Mouse (Mus musculus): ENCODE measurements around the gene Ppara. TPM values are rescaled to one million over a fixed set of nuclear protein-coding genes. Genes with fewer than 3 reads are reported as not detected.

Ppara gene
- total and polyA plus RNA-seq, 3 experiments, result 0.27 to 0.78 TPM; not detected in 1

DNA sequence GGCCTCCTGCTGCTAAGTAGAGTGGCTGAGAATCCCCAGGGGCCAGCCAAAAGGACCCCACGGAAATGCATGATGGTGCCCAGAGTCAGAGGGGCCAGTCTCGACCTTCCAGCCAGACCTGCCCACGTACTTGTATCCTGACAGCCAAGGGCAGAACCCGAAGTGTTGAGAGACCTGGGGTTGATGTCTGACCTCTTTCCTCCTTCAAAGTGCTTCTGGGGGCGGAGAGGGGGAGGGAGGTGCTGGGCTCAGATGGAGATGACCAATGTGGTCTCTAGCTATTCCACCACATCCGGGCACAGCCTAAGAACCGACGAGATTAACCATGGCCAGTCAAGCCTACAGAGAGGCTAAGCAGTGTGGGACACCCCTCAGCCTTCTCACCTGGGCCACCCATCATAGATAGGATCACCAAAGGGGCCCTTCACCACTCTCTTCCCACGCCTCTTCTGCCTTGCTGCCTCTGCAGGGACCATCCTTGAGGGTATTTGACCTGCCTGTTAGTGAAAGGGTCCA, 29.7 kb upstream of the Ppara start:
- H3K9me3 ChIP-seq (replicated peaks; ENCODE audit: insufficient read depth, low read length), result no peaks in the 10 kb centered on the region
- no peaks in the 10 kb centered on the region for H3K79me2 ChIP-seq (ENCODE audit: control insufficient read depth, insufficient read depth, low read length, poor library complexity)
- H3K4me3 ChIP-seq (ENCODE audit: control insufficient read depth in 1 of 2, insufficient read depth in 1 of 2, low read depth in 2 of 2, low read length in 2 of 2), result no peak overlapping the region
- peaks cover 0 to 4% of the 10 kb centered on the region in 2 experiments; a peak in 1 of 4 replicates for H3K36me3 ChIP-seq (ENCODE audit: control insufficient read depth in 1 of 2, insufficient read depth in 2 of 2, low read length in 2 of 2)
- no peak overlapping the region for H3K9ac ChIP-seq (ENCODE audit: control insufficient read depth, low read depth, low read length, poor library complexity, severe bottlenecking)
- no peak for DNase-seq (ENCODE audit: low read depth, low spot score)
- no peak for TF ChIP-seq RAD21 (IDR thresholded peaks at IDR 0.05; ENCODE audit: low read depth, low read length)
- TF ChIP-seq NRF1 (IDR thresholded peaks at IDR 0.05; ENCODE audit: insufficient read depth, low read depth, low read length, poor library complexity, severe bottlenecking), result no peak
- TF ChIP-seq ZNF384 (IDR thresholded peaks at IDR 0.05; ENCODE audit: low read depth, low read length), result no peak
- TF ChIP-seq CHD2 (IDR thresholded peaks at IDR 0.05; ENCODE audit: low read length), result no peak
- TF ChIP-seq RCOR1 (IDR thresholded peaks at IDR 0.05; ENCODE audit: low read depth, low read length), result no peak
- no peak for TF ChIP-seq EP300 (IDR thresholded peaks at IDR 0.05; ENCODE audit: low read depth in 1 of 2, low read length in 2 of 2)
- TF ChIP-seq TBP (IDR thresholded peaks at IDR 0.05; ENCODE audit: low read depth, low read length), result no peak
- no peak for TF ChIP-seq GATA1 (IDR thresholded peaks at IDR 0.05; ENCODE audit: low read depth, low read length)
- no peak for TF ChIP-seq CTCF (IDR thresholded peaks at IDR 0.05 in 2 of 3, conservative IDR thresholded peaks at IDR 0.05 in 1 of 3; ENCODE audit: control insufficient read depth in 1 of 3, insufficient read depth in 1 of 3, low read depth in 2 of 3, low read length in 3 of 3, poor library complexity in 1 of 3, severe bottlenecking in 1 of 3)
- no peak for TF ChIP-seq POLR2A (IDR thresholded peaks at IDR 0.05; ENCODE audit: control insufficient read depth in 1 of 2, insufficient read depth in 1 of 2, low read depth in 1 of 2, low read length in 2 of 2, poor library complexity in 1 of 2)
- no peak for TF ChIP-seq SIN3A (IDR thresholded peaks at IDR 0.05; ENCODE audit: low read length)
- no peak for TF ChIP-seq ZMIZ1 (IDR thresholded peaks at IDR 0.05; ENCODE audit: low read depth, low read length)
- H3K27me3 ChIP-seq (ENCODE audit: control insufficient read depth in 1 of 2, insufficient read depth in 2 of 2, low read length in 2 of 2), result no peaks in the 10 kb centered on the region
- H3K4me1 ChIP-seq (ENCODE audit: control insufficient read depth in 1 of 2, insufficient read depth in 2 of 2, low read length in 2 of 2), result no peaks in the 10 kb centered on the region
- H3K27ac ChIP-seq (ENCODE audit: control insufficient read depth, low read depth, low read length), result no peak overlapping the region

DNA sequence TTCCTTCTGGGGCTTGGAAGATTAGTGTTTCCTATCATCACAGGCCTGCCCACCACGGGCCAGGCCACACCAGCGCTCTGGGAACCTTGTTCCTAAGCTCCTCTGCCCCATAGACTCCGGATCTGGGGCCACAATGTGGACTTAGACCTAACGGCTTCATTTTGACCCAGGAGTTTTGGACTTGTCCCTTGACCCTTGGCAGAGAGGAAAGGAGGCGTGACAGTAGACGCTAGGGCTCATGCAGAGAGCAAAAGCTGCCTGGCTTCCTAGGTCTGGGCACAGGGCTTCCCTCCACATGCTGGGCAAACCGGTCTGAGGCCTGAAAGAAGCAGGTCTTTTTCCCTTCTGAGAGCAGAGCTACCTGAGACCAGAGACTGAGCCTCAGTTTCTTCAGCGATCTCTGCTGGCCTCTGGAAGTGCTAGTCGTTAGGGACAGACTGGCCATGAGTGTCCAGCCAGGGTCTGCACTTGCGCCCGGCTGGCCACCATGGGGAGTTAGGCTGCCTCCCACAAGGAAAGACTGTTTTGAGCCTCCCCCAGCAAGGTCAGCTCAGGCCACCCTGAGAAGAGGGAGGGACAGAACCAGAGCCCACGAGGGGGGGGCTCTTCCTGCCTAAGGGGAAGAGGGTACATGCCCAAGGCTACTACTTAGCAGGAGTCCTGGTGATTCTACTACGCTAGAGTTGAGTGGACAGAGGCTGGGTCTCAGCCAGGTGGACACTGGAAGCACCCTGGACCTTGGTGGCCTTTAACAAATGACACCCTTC, 29.0 kb upstream of the Ppara start:
- TF ChIP-seq RCOR1 (IDR thresholded peaks at IDR 0.05; ENCODE audit: low read depth, low read length) (no peak), BHLHE40 (IDR thresholded peaks at IDR 0.05; ENCODE audit: borderline replicate concordance, low read depth, low read length) (no peak), ELF1 (IDR thresholded peaks at IDR 0.05; ENCODE audit: low read depth, low read length) (no peak), USF2 (IDR thresholded peaks at IDR 0.05; ENCODE audit: borderline replicate concordance in 1 of 2, insufficient read depth in 1 of 2, low read depth in 1 of 2, low read length in 2 of 2) (no peak), MAZ (IDR thresholded peaks at IDR 0.05; ENCODE audit: low read depth, low read length) (no peak), ZNF384 (IDR thresholded peaks at IDR 0.05; ENCODE audit: low read depth, low read length) (no peak), KAT2A (conservative IDR thresholded peaks at IDR 0.05; ENCODE audit: low read depth, low read length) (no peak), MYC (IDR thresholded peaks at IDR 0.05; ENCODE audit: low read depth, low read length) (no peak), MAFK (IDR thresholded peaks at IDR 0.05; ENCODE audit: borderline replicate concordance, low read depth, low read length) (no peak), MAX (IDR thresholded peaks at IDR 0.05; ENCODE audit: low read length) (no peak), SIN3A (IDR thresholded peaks at IDR 0.05; ENCODE audit: low read length) (no peak)
- Histone ChIP-seq H3K36me3 (ENCODE audit: control insufficient read depth in 1 of 2, insufficient read depth in 2 of 2, low read length in 2 of 2) (peaks cover 0 to 4% of the 10 kb centered on the region in 2 experiments; a peak in 1 of 4 replicates), H3K27me3 (ENCODE audit: control insufficient read depth in 1 of 2, insufficient read depth in 2 of 2, low read length in 2 of 2) (no peaks in the 10 kb centered on the region), H3K9me3 (replicated peaks; ENCODE audit: insufficient read depth, low read length) (no peaks in the 10 kb centered on the region), H3K4me1 (ENCODE audit: control insufficient read depth in 1 of 2, insufficient read depth in 2 of 2, low read length in 2 of 2) (no peaks in the 10 kb centered on the region), H3K4me3 (ENCODE audit: control insufficient read depth in 1 of 2, insufficient read depth in 1 of 2, low read depth in 2 of 2, low read length in 2 of 2) (no peak overlapping the region), H3K79me2 (ENCODE audit: control insufficient read depth, insufficient read depth, low read length, poor library complexity) (no peaks in the 10 kb centered on the region), H3K27ac (ENCODE audit: control insufficient read depth, low read depth, low read length) (no peak overlapping the region), H3K9ac (ENCODE audit: control insufficient read depth, low read depth, low read length, poor library complexity, severe bottlenecking) (no peak overlapping the region)
- DNase-seq (ENCODE audit: low read depth, low spot score), result no peak

Data from MEL (cell line).